Mouse (Mus musculus): ENCODE data around the gene Neurl3. TPM values are rescaled to one million over a fixed set of nuclear protein-coding genes. Genes with fewer than 3 reads are reported as not detected.
A peak's percentile ranks its signal among the peaks of the same experiment; 100 is the strongest.

Gene Neurl3
- polyA plus RNA-seq, 2 experiments: 1.9 to 2.6 TPM

DNA sequence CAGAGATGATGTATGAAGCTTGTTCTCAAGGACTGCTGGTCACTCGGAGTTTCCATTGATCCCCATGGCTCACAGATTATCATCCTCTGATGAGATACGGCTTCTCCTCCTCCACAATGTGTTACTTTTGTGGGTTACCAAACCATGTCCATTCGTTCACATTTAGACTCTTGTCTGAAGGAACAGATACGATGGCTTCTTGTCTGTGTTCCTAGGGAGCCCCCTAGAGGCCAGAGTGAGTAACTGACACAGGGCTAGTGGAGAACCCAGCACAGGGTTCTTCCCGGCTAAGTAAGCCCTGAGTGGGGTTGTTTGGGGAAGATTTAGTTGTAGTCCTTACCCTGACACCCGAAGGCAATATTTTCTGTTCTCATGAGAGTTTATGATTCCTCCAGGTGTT is 21.7 kb downstream of the Neurl3 start:
- no peak overlapping the region for H3K9ac ChIP-seq (replicated peaks)
- no peaks in the 10 kb centered on the region for H3K4me1 ChIP-seq (replicated peaks; ENCODE audit: control insufficient read depth in 2 of 2, insufficient read depth in 2 of 2, low read length in 1 of 2)
- DNase-seq (ENCODE audit: low read depth in 3 of 3, low spot score in 3 of 3) (peak; percentile 55 to 71 (median 57)), ATAC-seq (ENCODE audit: insufficient read depth) (0 out of 2 replicates have a peak, but pooled peaks have one; percentile 39)
- peaks cover 3% of the 10 kb centered on the region; the same call in 1 of the 2 replicates for H3K27me3 ChIP-seq (ENCODE audit: control insufficient read depth, insufficient read depth, low read length)
- no peaks in the 10 kb centered on the region for H3K9me3 ChIP-seq (ENCODE audit: control insufficient read depth, low read length)
- no peak overlapping the region for H3K27ac ChIP-seq
- no peak overlapping the region for H3K4me3 ChIP-seq (ENCODE audit: insufficient read depth in 1 of 2, low read depth in 2 of 2, low read length in 2 of 2)
- H3K4me2 ChIP-seq (ENCODE audit: low read depth): no peak overlapping the region
- TF ChIP-seq EP300 (IDR thresholded peaks at IDR 0.05; ENCODE audit: low read depth) (no peak), CTCF (IDR thresholded peaks at IDR 0.05; ENCODE audit: low read depth) (peak; percentile 90)
- WGBS (ENCODE audit: insufficient replicate concordance): 3% methylated on average over 6 of the region's 6 CpGs
- H3K36me3 ChIP-seq (replicated peaks; ENCODE audit: control insufficient read depth, insufficient read depth, low read depth): no peaks in the 10 kb centered on the region

DNA sequence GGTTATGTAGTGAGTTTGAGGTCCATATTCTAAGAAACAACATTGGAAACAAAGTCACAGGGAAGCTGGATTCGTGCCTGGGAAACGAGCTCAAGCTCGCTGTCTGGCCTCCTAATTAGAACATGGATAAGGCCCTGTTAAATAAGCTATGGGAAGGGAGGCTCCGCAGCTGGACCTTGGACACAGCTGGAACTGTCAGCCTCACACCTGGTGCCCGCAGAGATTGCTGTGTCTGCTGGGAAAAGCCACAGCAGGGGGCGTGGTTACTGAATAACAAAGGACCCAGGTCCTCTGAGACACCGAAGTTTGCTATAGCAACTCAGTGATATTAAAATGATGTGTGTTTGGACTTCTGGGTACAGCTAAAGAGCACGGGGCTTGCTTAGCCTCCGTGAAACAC is 23.1 kb downstream of the Neurl3 start:
- no peak overlapping the region for H3K27ac ChIP-seq
- H3K4me3 ChIP-seq (ENCODE audit: insufficient read depth in 1 of 2, low read depth in 2 of 2, low read length in 2 of 2): no peak overlapping the region
- H3K27me3 ChIP-seq (ENCODE audit: control insufficient read depth, insufficient read depth, low read length): peaks cover 3% of the 10 kb centered on the region; the same call in 1 of the 2 replicates
- no peaks in the 10 kb centered on the region for H3K36me3 ChIP-seq (replicated peaks; ENCODE audit: control insufficient read depth, insufficient read depth, low read depth)
- H3K4me2 ChIP-seq (ENCODE audit: low read depth): no peak overlapping the region
- ATAC-seq (ENCODE audit: insufficient read depth) (no peak), DNase-seq (ENCODE audit: low read depth in 3 of 3, low spot score in 3 of 3) (no peak)
- H3K9me3 ChIP-seq (ENCODE audit: control insufficient read depth, low read length): no peaks in the 10 kb centered on the region
- no peaks in the 10 kb centered on the region for H3K4me1 ChIP-seq (replicated peaks; ENCODE audit: control insufficient read depth in 2 of 2, insufficient read depth in 2 of 2, low read length in 1 of 2)
- no peak for TF ChIP-seq CTCF (IDR thresholded peaks at IDR 0.05; ENCODE audit: low read depth)
- no peak for TF ChIP-seq EP300 (IDR thresholded peaks at IDR 0.05; ENCODE audit: low read depth)
- 34% methylated on average over 9 of the region's 9 CpGs for WGBS (ENCODE audit: insufficient replicate concordance)
- H3K9ac ChIP-seq (replicated peaks): no peak overlapping the region

DNA sequence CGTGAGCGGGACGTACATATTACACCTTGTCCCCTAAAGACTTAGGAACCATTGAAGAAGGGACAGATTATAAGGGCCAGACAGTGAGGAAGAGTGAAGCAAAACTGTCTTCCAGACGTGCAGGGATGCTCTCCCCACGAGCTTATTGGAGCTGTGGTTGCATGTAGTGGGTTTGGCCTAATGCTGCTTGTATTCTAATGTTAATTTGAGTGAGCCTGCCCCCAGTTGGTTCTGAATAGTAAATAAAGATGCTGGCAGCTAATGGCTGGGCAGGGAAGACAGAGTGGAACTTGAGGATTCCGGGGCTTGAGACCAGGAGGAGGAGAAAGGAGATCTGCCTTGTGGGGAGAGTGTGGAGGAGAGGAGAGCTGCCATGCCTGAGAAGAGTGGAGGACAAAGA is 27.8 kb downstream of the Neurl3 start:
- no peaks in the 10 kb centered on the region for H3K9me3 ChIP-seq (ENCODE audit: control insufficient read depth, low read length)
- H3K9ac ChIP-seq (replicated peaks): no peak overlapping the region
- H3K4me1 ChIP-seq (replicated peaks; ENCODE audit: control insufficient read depth in 2 of 2, insufficient read depth in 2 of 2, low read length in 1 of 2): peaks cover 5 to 11% of the 10 kb centered on the region in 2 experiments
- TF ChIP-seq CTCF (IDR thresholded peaks at IDR 0.05; ENCODE audit: low read depth): no peak
- no peak for TF ChIP-seq EP300 (IDR thresholded peaks at IDR 0.05; ENCODE audit: low read depth)
- no peak for ATAC-seq (ENCODE audit: insufficient read depth)
- H3K4me3 ChIP-seq (ENCODE audit: insufficient read depth in 1 of 2, low read depth in 2 of 2, low read length in 2 of 2): no peak overlapping the region
- no peaks in the 10 kb centered on the region for H3K27me3 ChIP-seq (ENCODE audit: control insufficient read depth, insufficient read depth, low read length)
- no peak for DNase-seq (ENCODE audit: low read depth in 3 of 3, low spot score in 3 of 3)
- WGBS (ENCODE audit: insufficient replicate concordance): 55% methylated on average over 6 of the region's 6 CpGs
- no peak overlapping the region for H3K27ac ChIP-seq
- H3K4me2 ChIP-seq (ENCODE audit: low read depth): no peak overlapping the region
- no peaks in the 10 kb centered on the region for H3K36me3 ChIP-seq (replicated peaks; ENCODE audit: control insufficient read depth, insufficient read depth, low read depth)

DNA sequence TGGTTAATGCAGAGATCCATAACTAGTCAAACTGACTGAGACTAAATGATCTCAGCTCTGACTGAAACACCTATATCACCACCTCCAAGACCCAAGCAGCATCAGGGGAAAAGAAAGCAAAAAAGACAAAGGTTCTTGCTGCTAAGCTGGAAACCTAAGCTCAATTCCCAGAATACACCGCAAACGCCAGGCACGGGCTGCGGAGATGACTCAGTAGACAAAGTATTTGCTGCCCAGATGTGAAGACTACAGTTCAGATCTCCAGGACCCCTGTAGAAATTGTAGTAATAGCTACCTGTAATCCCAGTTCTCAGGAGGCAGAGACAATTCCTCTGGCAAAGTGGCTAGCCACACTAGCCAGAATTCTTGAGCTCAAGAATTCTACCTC is 29.7 kb downstream of the Neurl3 start:
- H3K4me3 ChIP-seq (ENCODE audit: insufficient read depth in 1 of 2, low read depth in 2 of 2, low read length in 2 of 2): no peak overlapping the region
- peak overlapping the region; percentile 94 for H3K4me2 ChIP-seq (ENCODE audit: low read depth)
- H3K27me3 ChIP-seq (ENCODE audit: control insufficient read depth, insufficient read depth, low read length): no peaks in the 10 kb centered on the region
- H3K4me1 ChIP-seq (replicated peaks; ENCODE audit: control insufficient read depth in 2 of 2, insufficient read depth in 2 of 2, low read length in 1 of 2): peaks cover 5 to 11% of the 10 kb centered on the region in 2 experiments
- no peaks in the 10 kb centered on the region for H3K36me3 ChIP-seq (replicated peaks; ENCODE audit: control insufficient read depth, insufficient read depth, low read depth)
- ATAC-seq (ENCODE audit: insufficient read depth): no peak
- TF ChIP-seq EP300 (IDR thresholded peaks at IDR 0.05; ENCODE audit: low read depth) (no peak), CTCF (IDR thresholded peaks at IDR 0.05; ENCODE audit: low read depth) (no peak)
- no peak overlapping the region for H3K9ac ChIP-seq (replicated peaks)
- no peaks in the 10 kb centered on the region for H3K9me3 ChIP-seq (ENCODE audit: control insufficient read depth, low read length)
- 73% methylated on average over 4 of the region's 4 CpGs for WGBS (ENCODE audit: insufficient replicate concordance)
- DNase-seq (ENCODE audit: low read depth in 3 of 3, low spot score in 3 of 3): no peak
- no peak overlapping the region for H3K27ac ChIP-seq

DNA sequence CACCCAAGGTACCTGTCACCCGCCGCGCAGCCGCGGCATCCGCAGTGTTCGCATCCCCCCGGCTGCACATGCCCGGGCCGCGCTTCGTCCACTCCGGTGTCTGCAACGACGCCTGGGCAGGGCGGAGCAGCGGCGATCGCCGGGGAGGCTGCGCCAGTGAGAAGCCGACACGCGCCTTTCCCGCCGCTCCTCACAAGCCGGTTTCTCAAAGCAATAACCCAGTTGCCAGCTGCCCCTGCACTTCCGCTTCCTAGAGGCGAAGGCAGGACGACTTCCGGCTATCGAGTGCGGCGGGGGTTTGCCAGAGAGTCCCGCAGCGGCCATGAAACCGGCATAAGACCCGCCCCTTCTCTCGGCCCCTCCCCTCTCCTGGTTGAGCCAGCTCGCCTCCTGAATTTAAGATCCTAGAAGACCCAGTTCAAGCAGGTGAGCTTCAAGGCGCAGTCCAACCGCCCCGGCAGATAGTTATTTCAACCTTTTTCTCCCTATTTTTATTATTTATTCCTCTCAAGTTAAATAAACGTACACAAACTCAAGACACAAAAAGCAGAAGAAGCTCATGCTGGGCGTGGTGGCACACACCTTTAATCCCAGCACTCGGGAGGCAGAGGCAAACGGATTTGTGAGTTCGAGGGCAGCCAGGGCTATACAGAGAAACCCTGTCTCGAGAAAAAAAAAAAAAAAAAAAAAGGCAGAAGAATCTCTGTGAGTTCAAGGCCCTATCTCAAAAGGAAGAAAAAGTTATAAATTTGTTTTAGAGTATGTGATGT is 30.2 kb downstream of the Neurl3 start, which contains the start of gene Uggt1:
Gene Uggt1 (minus strand): TSS at position 663 of the 770 bp plus-strand sequence.
- under 1% methylated on average over 48 of the region's 49 CpGs for WGBS (ENCODE audit: insufficient replicate concordance)
- Histone ChIP-seq H3K9me3 (ENCODE audit: control insufficient read depth, low read length) (no peaks in the 10 kb centered on the region), H3K4me1 (replicated peaks; ENCODE audit: control insufficient read depth in 2 of 2, insufficient read depth in 2 of 2, low read length in 1 of 2) (peaks cover 5 to 11% of the 10 kb centered on the region in 2 experiments), H3K36me3 (replicated peaks; ENCODE audit: control insufficient read depth, insufficient read depth, low read depth) (no peaks in the 10 kb centered on the region), H3K27me3 (ENCODE audit: control insufficient read depth, insufficient read depth, low read length) (no peaks in the 10 kb centered on the region), H3K4me3 (ENCODE audit: insufficient read depth in 1 of 2, low read depth in 2 of 2, low read length in 2 of 2) (peak within 1 kb of the TSS; percentile 88 to 97), H3K9ac (replicated peaks) (peak within 1 kb of the TSS; percentile 94), H3K27ac (peak within 1 kb of the TSS; percentile 86), H3K4me2 (ENCODE audit: low read depth) (peak within 1 kb of the TSS; percentile 94)
- peak; percentile 95 for ATAC-seq (ENCODE audit: insufficient read depth)
- peak; percentile 88 to 93 (median 90) for DNase-seq (ENCODE audit: low read depth in 3 of 3, low spot score in 3 of 3)
- TF ChIP-seq EP300 (IDR thresholded peaks at IDR 0.05; ENCODE audit: low read depth) (no peak), CTCF (IDR thresholded peaks at IDR 0.05; ENCODE audit: low read depth) (no peak)

All from liver, embryonic 14.5 days (tissue).